Mouse (Mus musculus) hindbrain, embryonic 11.5 days (tissue): ENCODE data around the gene Trim46. TPM values are rescaled to one million over a fixed set of nuclear protein-coding genes. Genes with fewer than 3 reads are reported as not detected.

Source experiments
- ATAC-seq: fragments of 200-750 bp; cut with Nextera tagmentation; 2 replicates; pipeline ENCODE4 v1.8.0; 2017; ENCODE audit warnings: mild to moderate bottlenecking, moderate TSS enrichment, moderate library complexity; ENCODE audit not compliant: low FRiP score
- DNase-seq: peaks from one replicate; pipeline ENCODE4 v3.0.0-alpha.2; 2015; ENCODE audit warnings: low spot score
- H3K27ac ChIP-seq: fragments of 300-500 bp; sonication (generic); 2 replicates; pipeline ENCODE4 v1.5.1; 2014; ENCODE audit warnings: mild to moderate bottlenecking, low read depth, low read length
- H3K27me3 ChIP-seq: fragments of 300-500 bp; sonication (generic); 2 replicates; pipeline ENCODE4 v1.6.1; 2014; ENCODE audit warnings: mild to moderate bottlenecking, low read length, moderate library complexity, mixed read lengths; ENCODE audit not compliant: control insufficient read depth, insufficient read depth
- H3K36me3 ChIP-seq: fragments of 300-500 bp; sonication (generic); 2 replicates; pipeline ENCODE4 v1.6.1; 2014; ENCODE audit warnings: mild to moderate bottlenecking, low read length, moderate library complexity, mixed read lengths; ENCODE audit not compliant: control insufficient read depth, insufficient read depth
- H3K4me1 ChIP-seq: fragments of 300-500 bp; sonication (generic); replicated peaks from 2 replicates; pipeline ENCODE4 v1.6.1; 2014; ENCODE audit warnings: low read length, mixed read lengths; ENCODE audit not compliant: control insufficient read depth, insufficient read depth
- H3K4me2 ChIP-seq: fragments of 300-500 bp; sonication (generic); replicated peaks from 2 replicates; pipeline ENCODE4 v1.6.1; 2014; ENCODE audit warnings: mild to moderate bottlenecking, low read depth, low read length
- H3K4me3 ChIP-seq: fragments of 300-500 bp; sonication (generic); 2 replicates; pipeline ENCODE4 v1.5.1; 2014; ENCODE audit warnings: low read depth, low read length
- H3K9ac ChIP-seq: fragments of 300-500 bp; sonication (generic); 2 replicates; pipeline ENCODE4 v1.6.1; 2014; ENCODE audit warnings: low read depth, low read length
- H3K9me3 ChIP-seq: fragments of 300-500 bp; sonication (generic); 2 replicates; pipeline ENCODE4 v1.6.1; 2016; ENCODE audit warnings: low read length; ENCODE audit not compliant: control insufficient read depth
- WGBS: fragments of 180-500 bp; shearing (Covaris S2); extraction: QIAGEN DNeasy Blood & Tissue Kit; methylation state at CpG from one replicate; pipeline ENCODE4 v1.1.7; 2014; 5-methylcytosine and 5-hydroxymethylcytosine counted together
- polyA plus RNA-seq: library from polyadenylated mRNA; unstranded; fragments of >200 nt; fragmentation: Nextera tagmentation; extraction: Ambion mirVana; gene quantifications from 2 replicates; pipeline ENCODE4 v1.2.1, GENCODE M21; 2014

Gene Trim46
- polyA plus RNA-seq, 1 experiment from 2014 or later, result 9.7 TPM

- Histone ChIP-seq H3K27ac (no peak overlapping the region), H3K9ac (no peak overlapping the region), H3K4me3 (no peak overlapping the region), H3K4me2 (no peak overlapping the region), H3K4me1 (peaks cover 3% of the 10 kb centered on the region), H3K36me3 (no peaks in the 10 kb centered on the region), H3K27me3 (peaks cover 12% of the 10 kb centered on the region), H3K9me3 (no peaks in the 10 kb centered on the region)
- 42% methylated on average over 2 of the region's 2 CpGs for WGBS
- ATAC-seq (no peak), DNase-seq (no peak)
Observed at GRCm38 (mm10) chr3:89285526-89285925, 39.4 kb upstream of the Trim46 start.

GRCm38 (mm10) chr3:89284261-89284660 lies 38.2 kb upstream of the Trim46 start:
- ATAC-seq (no peak), DNase-seq (no peak)
- Histone ChIP-seq H3K4me3 (no peak overlapping the region), H3K36me3 (no peaks in the 10 kb centered on the region), H3K27ac (no peak overlapping the region), H3K4me1 (peaks cover 8% of the 10 kb centered on the region), H3K4me2 (no peak overlapping the region), H3K27me3 (peaks cover 25% of the 10 kb centered on the region), H3K9me3 (no peaks in the 10 kb centered on the region), H3K9ac (no peak overlapping the region)
- 84% methylated on average over 3 of the region's 3 CpGs for whole genome bisulfite sequencing

GRCm38 (mm10) chr3:89282291-89282643 lies 36.2 kb upstream of the Trim46 start:
- H3K4me3 ChIP-seq, result no peak overlapping the region
- WGBS, result 31% methylated on average over 4 of the region's 4 CpGs
- no peaks in the 10 kb centered on the region for H3K36me3 ChIP-seq
- ATAC-seq (no peak), DNase-seq (no peak)
- no peak overlapping the region for H3K27ac ChIP-seq
- H3K9ac ChIP-seq, result peak overlapping the region; percentile 45
- no peaks in the 10 kb centered on the region for H3K9me3 ChIP-seq
- peaks cover 34% of the 10 kb centered on the region for H3K27me3 ChIP-seq
- H3K4me2 ChIP-seq, result no peak overlapping the region
- peaks cover 13% of the 10 kb centered on the region for H3K4me1 ChIP-seq

- no peaks in the 10 kb centered on the region for H3K36me3 ChIP-seq
- DNase-seq, result peak; percentile 97
- H3K27ac ChIP-seq, result no peak overlapping the region
- H3K9me3 ChIP-seq, result no peaks in the 10 kb centered on the region
- peak overlapping the region; percentile 85; the same call in 1 of the 2 replicates for H3K4me2 ChIP-seq
- peaks cover 13% of the 10 kb centered on the region for H3K4me1 ChIP-seq
- peak overlapping the region; percentile 38 for H3K4me3 ChIP-seq
- H3K27me3 ChIP-seq, result peaks cover 38% of the 10 kb centered on the region
- 13% methylated on average over 20 of the region's 20 CpGs for WGBS
- H3K9ac ChIP-seq, result peak overlapping the region; percentile 45
- no peak for ATAC-seq
Observed at GRCm38 (mm10) chr3:89281579-89282290, 35.6 kb upstream of the Trim46 start.

- peak within 1 kb of the TSS; percentile 58 for H3K9ac ChIP-seq
- peaks cover 38% of the 10 kb centered on the region for H3K27me3 ChIP-seq
- no peaks in the 10 kb centered on the region for H3K9me3 ChIP-seq
- peaks cover 13% of the 10 kb centered on the region for H3K4me1 ChIP-seq
- ATAC-seq, result peak; percentile 36; the same call in 1 of the 2 replicates
- peak within 1 kb of the TSS; percentile 38 for H3K4me3 ChIP-seq
- H3K36me3 ChIP-seq, result no peaks in the 10 kb centered on the region
- DNase-seq, result peak; percentile 62
- no peak within 1 kb of the TSS for H3K27ac ChIP-seq
- under 1% methylated on average over 52 of the region's 52 CpGs for WGBS
- H3K4me2 ChIP-seq, result peak within 1 kb of the TSS; percentile 85
Observed at GRCm38 (mm10) chr3:89280606-89281511, 34.8 kb upstream of the Trim46 start, which contains the start of gene Efna1. Gene Efna1 (minus strand): TSS chr3:89281142.

- Histone ChIP-seq H3K27ac (no peak overlapping the region), H3K9me3 (no peaks in the 10 kb centered on the region), H3K4me1 (peaks cover 13% of the 10 kb centered on the region), H3K4me3 (peak overlapping the region; percentile 38), H3K36me3 (no peaks in the 10 kb centered on the region), H3K27me3 (peaks cover 38% of the 10 kb centered on the region), H3K4me2 (peak overlapping the region; percentile 85), H3K9ac (peak overlapping the region; percentile 58)
- ATAC-seq, result peak; percentile 39
- WGBS, result under 1% methylated on average over 29 of the region's 29 CpGs
- peak; percentile 57 for DNase-seq
Observed at GRCm38 (mm10) chr3:89280050-89280605, 34.0 kb upstream of the Trim46 start.

GRCm38 (mm10) chr3:89279153-89279890 lies 33.2 kb upstream of the Trim46 start:
- peak overlapping the region; percentile 35 for H3K9ac ChIP-seq
- H3K4me2 ChIP-seq, result peak overlapping the region; percentile 85
- H3K36me3 ChIP-seq, result no peaks in the 10 kb centered on the region
- peak; percentile 61 for ATAC-seq
- H3K27ac ChIP-seq, result no peak overlapping the region
- WGBS, result 3% methylated on average over 33 of the region's 35 CpGs
- peaks cover 13% of the 10 kb centered on the region for H3K4me1 ChIP-seq
- H3K9me3 ChIP-seq, result no peaks in the 10 kb centered on the region
- peaks cover 38% of the 10 kb centered on the region for H3K27me3 ChIP-seq
- H3K4me3 ChIP-seq, result peak overlapping the region; percentile 38
- peak; percentile 83 for DNase-seq

- no peak for DNase-seq
- Histone ChIP-seq H3K4me1 (peaks cover 13% of the 10 kb centered on the region), H3K27ac (no peak overlapping the region), H3K9ac (no peak overlapping the region), H3K4me2 (peak overlapping the region; percentile 85), H3K4me3 (peak overlapping the region; percentile 38), H3K27me3 (peaks cover 38% of the 10 kb centered on the region), H3K36me3 (no peaks in the 10 kb centered on the region), H3K9me3 (no peaks in the 10 kb centered on the region)
- no peak for ATAC-seq
- WGBS, result 21% methylated on average over 8 of the region's 8 CpGs
Observed at GRCm38 (mm10) chr3:89278643-89279042, 32.5 kb upstream of the Trim46 start.
